Mouse (Mus musculus) layer of hippocampus, adult 2 months (tissue): Measurements from ENCODE around the gene Olfr33. TPM values are rescaled to one million over a fixed set of nuclear protein-coding genes. Genes with fewer than 3 reads are reported as not detected.

Source experiments
- DNase-seq, 2 experiments: peaks; one replicate each; pipeline ENCODE4 v3.0.0; 2022; ENCODE audit warnings: low spot score in 2 of 2
- H3K27ac ChIP-seq: fragments of 200-600 bp; 2 replicates; pipeline ENCODE4 v1.8.1; 2022
- H3K4me3 ChIP-seq: fragments of 200-600 bp; 2 replicates; pipeline ENCODE4 v1.8.1; 2022; ENCODE audit warnings: mild to moderate bottlenecking
- CTCF ChIP-seq: fragments of 200-600 bp; conservative IDR thresholded peaks from 2 replicates; pipeline ENCODE4 v1.8.1; 2022; ENCODE audit warnings: antibody characterized with exemption, mild to moderate bottlenecking, moderate library complexity
- total RNA-seq, 2 experiments: library from RNA; stranded (reverse); gene quantifications; 2 replicates each; pipeline ENCODE4 v1.2.3; 2021

Gene Olfr33
- total RNA-seq, 2 experiments from 2014 or later: not detected

- H3K27ac ChIP-seq: no peak within 1 kb of the TSS
- TF ChIP-seq CTCF: no peak
- DNase-seq: no peak
- no peak within 1 kb of the TSS for H3K4me3 ChIP-seq
Measured at GRCm38 (mm10) chr7:102664599-102664998, 54.3 kb downstream of the Olfr33 start, which contains the start of gene Olfr556. Gene Olfr556 (plus strand): TSS chr7:102664899.

Other genes starting within 250 kb of the Olfr33 start
- not detected for gene Olfr543, start 237.4 kb downstream of the Olfr33 start, total RNA-seq
- gene Olfr544, start 230.8 kb downstream of the Olfr33 start, total RNA-seq: not detected
- not detected for gene Olfr545, start 219.5 kb downstream of the Olfr33 start, total RNA-seq
- not detected for gene Olfr547, start 184.3 kb downstream of the Olfr33 start, total RNA-seq
- not detected for gene Olfr548-ps1, start 178.2 kb downstream of the Olfr33 start, total RNA-seq
- gene Olfr549, start 169.2 kb downstream of the Olfr33 start, total RNA-seq: not detected
- gene Trim21, start 153.6 kb downstream of the Olfr33 start, total RNA-seq: 1 to 10 TPM; 3.0 to 5.1 TPM
- gene Olfr550, start 147.6 kb downstream of the Olfr33 start, total RNA-seq: 1 to 10 TPM; 1.9 TPM
- gene Olfr551, start 127.2 kb downstream of the Olfr33 start, total RNA-seq: not detected
- under 1 TPM; 0.15 to 0.28 TPM for gene Olfr552, start 121.3 kb downstream of the Olfr33 start, total RNA-seq
- not detected for gene Olfr553, start 100.9 kb downstream of the Olfr33 start, total RNA-seq
- gene Olfr554, start 80.6 kb downstream of the Olfr33 start, total RNA-seq: not detected
- gene Olfr555, start 60.2 kb downstream of the Olfr33 start, total RNA-seq: not detected
- not detected for gene Olfr556, start 54.2 kb downstream of the Olfr33 start, total RNA-seq
- 1 to 10 TPM; 7.1 to 7.2 TPM for gene Trim68, start 31.7 kb downstream of the Olfr33 start, total RNA-seq
- gene Olfr557, start 23.2 kb downstream of the Olfr33 start, total RNA-seq: not detected
- gene Olfr558, start 16.9 kb downstream of the Olfr33 start, total RNA-seq: under 1 TPM; 0.15 to 0.46 TPM
- not detected for gene Olfr559, start 8.4 kb upstream of the Olfr33 start, total RNA-seq
- gene Olfr560, start 40.3 kb upstream of the Olfr33 start, total RNA-seq: not detected
- under 1 TPM; 0.25 to 0.36 TPM for gene Olfr78, start 40.4 kb upstream of the Olfr33 start, total RNA-seq
- gene Olfr561, start 52.2 kb upstream of the Olfr33 start, total RNA-seq: not detected
- gene Olfr564, start 84.4 kb upstream of the Olfr33 start, total RNA-seq: not detected
- not detected for gene Olfr566, start 139.7 kb upstream of the Olfr33 start, total RNA-seq
- not detected for gene Olfr568, start 158.1 kb upstream of the Olfr33 start, total RNA-seq
- not detected for gene Olfr569, start 171.8 kb upstream of the Olfr33 start, total RNA-seq
- gene Olfr570, start 175.5 kb upstream of the Olfr33 start, total RNA-seq: not detected
- not detected for gene Olfr571, start 198.5 kb upstream of the Olfr33 start, total RNA-seq
- not detected for gene Olfr572, start 205.3 kb upstream of the Olfr33 start, total RNA-seq
- not detected for gene Olfr573-ps1, start 223.5 kb upstream of the Olfr33 start, total RNA-seq
- gene Olfr574, start 229.4 kb upstream of the Olfr33 start, total RNA-seq: not detected
- not detected for gene Olfr575, start 239.7 kb upstream of the Olfr33 start, total RNA-seq
- gene Olfr576, start 243.6 kb upstream of the Olfr33 start, total RNA-seq: not detected